Mouse (Mus musculus) retina, postnatal 7 days (tissue): ENCODE measurements around the gene Med12l.
"Not testable (repeated sequence)": the region's sequence is repeated elsewhere in the genome, so short reads cannot be mapped to it uniquely, and the experiment has no call there.

Source experiments
- DNase-seq: peaks from one replicate; pipeline ENCODE4 v3.0.0-alpha.2; 2012; ENCODE audit warnings: low read depth, low spot score

Gene Med12l

GRCm38 (mm10) chr3:59140115-59140514, 134.5 kb downstream of the Med12l start:
- DNase-seq: no peak

GRCm38 (mm10) chr3:59140941-59141340, 135.3 kb downstream of the Med12l start:
- DNase-seq: not testable (repeated sequence)

- no peak for DNase-seq
These were observed 136.1 kb downstream of the Med12l start for GRCm38 (mm10) chr3:59141507-59142305.

GRCm38 (mm10) chr3:59145194-59145593, 139.6 kb downstream of the Med12l start:
- no peak for DNase-seq

- DNase-seq: no peak
These were observed 144.0 kb downstream of the Med12l start for GRCm38 (mm10) chr3:59149646-59150045.

GRCm38 (mm10) chr3:59150624-59151023, 145.0 kb downstream of the Med12l start:
- no peak for DNase-seq

GRCm38 (mm10) chr3:59153424-59153823, 147.8 kb downstream of the Med12l start, which contains the start of gene P2ry14:
TSS of gene P2ry14 (minus strand) at chr3:59153618.
- DNase-seq: no peak

GRCm38 (mm10) chr3:59154888-59155287, 149.3 kb downstream of the Med12l start:
- no peak for DNase-seq

GRCm38 (mm10) chr3:59155404-59155803, 149.8 kb downstream of the Med12l start:
- DNase-seq: no peak

GRCm38 (mm10) chr3:59157048-59157447, 151.4 kb downstream of the Med12l start:
- no peak for DNase-seq

- no peak for DNase-seq
These were observed 154.8 kb downstream of the Med12l start for GRCm38 (mm10) chr3:59160465-59160864.

- no peak for DNase-seq
These were observed 161.9 kb downstream of the Med12l start for GRCm38 (mm10) chr3:59167417-59168054.

- DNase-seq: no peak
These were observed 162.9 kb downstream of the Med12l start for GRCm38 (mm10) chr3:59168476-59168875.

GRCm38 (mm10) chr3:59169215-59169614, 163.6 kb downstream of the Med12l start:
- DNase-seq: no peak

GRCm38 (mm10) chr3:59169921-59170627, 164.4 kb downstream of the Med12l start:
- DNase-seq: no peak

- no peak for DNase-seq
These were observed 169.0 kb downstream of the Med12l start for GRCm38 (mm10) chr3:59174426-59175154.

- DNase-seq: peak; percentile 36
These were observed 169.6 kb downstream of the Med12l start for GRCm38 (mm10) chr3:59175234-59175633.

- no peak for DNase-seq
These were observed 171.2 kb downstream of the Med12l start for GRCm38 (mm10) chr3:59176871-59177270.

GRCm38 (mm10) chr3:59181134-59181533, 175.5 kb downstream of the Med12l start:
- no peak for DNase-seq

GRCm38 (mm10) chr3:59182129-59182528, 176.5 kb downstream of the Med12l start:
- DNase-seq: no peak

GRCm38 (mm10) chr3:59185662-59186061, 180.0 kb downstream of the Med12l start:
- DNase-seq: no peak

- DNase-seq: no peak
These were observed 181.7 kb downstream of the Med12l start for GRCm38 (mm10) chr3:59187336-59187735.
